8 mouse cellular contexts compared by ENCODE assay signal in genomic region chr9:83924356-83924755, GRCm38 (mm10). TPM values are rescaled to one million over a fixed set of nuclear protein-coding genes. Genes with fewer than 3 reads are reported as not detected.
A peak's percentile ranks its signal among the peaks of the same experiment; 100 is the strongest.
DNase-seq lines count a peak whose midpoint lies in the region; ATAC-seq and TF ChIP-seq lines count a peak whose summit lies in the region.

No protein-coding gene starts in this region.

- WGBS in lung, embryonic 14.5 days: 84% methylated on average over 5 of the region's 5 CpGs
- 84% methylated on average over 5 of the region's 5 CpGs for WGBS in forebrain, embryonic 12.5 days
- WGBS in intestine, postnatal 0 days: 85% methylated on average over 5 of the region's 5 CpGs
- WGBS in neural tube, embryonic 14.5 days: 92% methylated on average over 5 of the region's 5 CpGs

- no peak for DNase-seq in lung, embryonic 14.5 days
- no peak for DNase-seq in lung, postnatal 14 days
- no peak for DNase-seq in embryo, embryonic 9.5 days (ENCODE audit: extremely low spot score)
- no peak for DNase-seq in B cell, adult 2 months
- no peak for DNase-seq in lung, postnatal 10 days

- no peaks in the 10 kb centered on the region for H3K27me3 ChIP-seq in lung, embryonic 14.5 days (ENCODE audit: insufficient read depth, low read length)
- H3K27me3 ChIP-seq in forebrain, embryonic 12.5 days: no peaks in the 10 kb centered on the region
- no peaks in the 10 kb centered on the region for H3K27me3 ChIP-seq in intestine, postnatal 0 days (replicated peaks; ENCODE audit: control insufficient read depth, insufficient read depth, low read length)
- no peaks in the 10 kb centered on the region for H3K27me3 ChIP-seq in neural tube, embryonic 14.5 days (ENCODE audit: control insufficient read depth, insufficient read depth, low read length)

- no peaks in the 10 kb centered on the region for H3K9me3 ChIP-seq in lung, embryonic 14.5 days (ENCODE audit: low read depth, low read length)
- H3K9me3 ChIP-seq in forebrain, embryonic 12.5 days: no peaks in the 10 kb centered on the region
- H3K9me3 ChIP-seq in intestine, postnatal 0 days (ENCODE audit: control insufficient read depth): no peaks in the 10 kb centered on the region
- H3K9me3 ChIP-seq in neural tube, embryonic 14.5 days (ENCODE audit: control insufficient read depth, low read length): no peaks in the 10 kb centered on the region

- no peak overlapping the region for H3K27ac ChIP-seq in lung, embryonic 14.5 days (ENCODE audit: low read depth)
- H3K27ac ChIP-seq in forebrain, embryonic 12.5 days: no peak overlapping the region
- H3K27ac ChIP-seq in intestine, postnatal 0 days (ENCODE audit: low read depth, low read length): no peak overlapping the region
- H3K27ac ChIP-seq in neural tube, embryonic 14.5 days (ENCODE audit: low read depth, low read length): no peak overlapping the region

- TF ChIP-seq CTCF in lung, embryonic 14.5 days (IDR thresholded peaks at IDR 0.05; ENCODE audit: low read depth): no peak
- TF ChIP-seq CTCF in intestine, postnatal 0 days (IDR thresholded peaks at IDR 0.05; ENCODE audit: low read depth): no peak

- H3K4me1 ChIP-seq in lung, embryonic 14.5 days (ENCODE audit: insufficient read depth): no peaks in the 10 kb centered on the region; the same call in 1 of the 2 replicates
- H3K4me1 ChIP-seq in forebrain, embryonic 12.5 days: peaks cover 5% of the 10 kb centered on the region
- H3K4me1 ChIP-seq in intestine, postnatal 0 days (replicated peaks; ENCODE audit: control insufficient read depth, insufficient read depth, low read length): no peaks in the 10 kb centered on the region
- no peaks in the 10 kb centered on the region for H3K4me1 ChIP-seq in neural tube, embryonic 14.5 days (ENCODE audit: control insufficient read depth, insufficient read depth, low read length)

- no peak overlapping the region for H3K9ac ChIP-seq in lung, embryonic 14.5 days
- no peak overlapping the region for H3K9ac ChIP-seq in forebrain, embryonic 12.5 days
- H3K9ac ChIP-seq in intestine, postnatal 0 days (ENCODE audit: low read depth, low read length): no peak overlapping the region
- peak overlapping the region; percentile 48; the same call in 1 of the 2 replicates for H3K9ac ChIP-seq in neural tube, embryonic 14.5 days (replicated peaks; ENCODE audit: low read depth, low read length)

- no peak for ATAC-seq in lung, embryonic 14.5 days (ENCODE audit: insufficient read depth)
- ATAC-seq in forebrain, embryonic 12.5 days (ENCODE audit: low FRiP score): no peak
- no peak for ATAC-seq in intestine, postnatal 0 days
- ATAC-seq in neural tube, embryonic 14.5 days (ENCODE audit: low read depth): no peak

- peak overlapping the region; percentile 74 for H3K4me2 ChIP-seq in lung, embryonic 14.5 days
- H3K4me2 ChIP-seq in forebrain, embryonic 12.5 days: peak overlapping the region; percentile 66
- peak overlapping the region; percentile 95 for H3K4me2 ChIP-seq in intestine, postnatal 0 days (replicated peaks; ENCODE audit: low read depth)
- H3K4me2 ChIP-seq in neural tube, embryonic 14.5 days (ENCODE audit: low read depth, low read length): peak overlapping the region; percentile 41

- peak overlapping the region; percentile 72 for H3K4me3 ChIP-seq in lung, embryonic 14.5 days (ENCODE audit: low read depth, low read length)
- peak overlapping the region; percentile 61 for H3K4me3 ChIP-seq in forebrain, embryonic 12.5 days (replicated peaks)
- H3K4me3 ChIP-seq in intestine, postnatal 0 days (ENCODE audit: low read depth, low read length): peak overlapping the region; percentile 72
- peak overlapping the region; percentile 45 for H3K4me3 ChIP-seq in neural tube, embryonic 14.5 days (ENCODE audit: low read depth, low read length)

- no peaks in the 10 kb centered on the region for H3K36me3 ChIP-seq in lung, embryonic 14.5 days (ENCODE audit: insufficient read depth)
- no peaks in the 10 kb centered on the region for H3K36me3 ChIP-seq in forebrain, embryonic 12.5 days (replicated peaks)
- H3K36me3 ChIP-seq in intestine, postnatal 0 days (ENCODE audit: control insufficient read depth, insufficient read depth): no peaks in the 10 kb centered on the region
- no peaks in the 10 kb centered on the region for H3K36me3 ChIP-seq in neural tube, embryonic 14.5 days (ENCODE audit: control insufficient read depth, insufficient read depth, low read length)

RNA-seq across cellular contexts. Expression of gene Bckdhb, which starts 0.6 kb away (rescaled TPM):
- 47.3 and 47.6 TPM in 2 replicates for polyA plus RNA-seq in lung, embryonic 14.5 days (2014; fragmentation: Nextera tagmentation; extraction: Ambion mirVana)
- polyA plus RNA-seq in forebrain, embryonic 12.5 days (2016; fragmentation: Nextera tagmentation; extraction: Ambion mirVana): 42.2 and 49.1 TPM in 2 replicates
- 6.2 and 7.4 TPM in 2 replicates for polyA plus RNA-seq in intestine, postnatal 0 days (2015; fragmentation: Nextera tagmentation; extraction: Ambion mirVana)
- 36.1 and 39.0 TPM in 2 replicates for polyA plus RNA-seq in neural tube, embryonic 14.5 days (2014; fragmentation: Nextera tagmentation; extraction: Ambion mirVana)

Comparison
In these comparisons a context has a peak if more than half of its experiments do, and no peak if none do; other contexts are left out.
1. H3K4me2 ChIP-seq: peak in every context shown above with its lines; median percentile 95 in intestine, postnatal 0 days; 74 in lung, embryonic 14.5 days; 66 in forebrain, embryonic 12.5 days; 41 in neural tube, embryonic 14.5 days.